Mouse (Mus musculus) right cerebral cortex, postnatal 14 days (tissue): ENCODE results near the gene Hcfc2.

Source experiments
- DNase-seq: peaks from one replicate; pipeline ENCODE4 v3.0.0; 2022

Gene Hcfc2

DNA sequence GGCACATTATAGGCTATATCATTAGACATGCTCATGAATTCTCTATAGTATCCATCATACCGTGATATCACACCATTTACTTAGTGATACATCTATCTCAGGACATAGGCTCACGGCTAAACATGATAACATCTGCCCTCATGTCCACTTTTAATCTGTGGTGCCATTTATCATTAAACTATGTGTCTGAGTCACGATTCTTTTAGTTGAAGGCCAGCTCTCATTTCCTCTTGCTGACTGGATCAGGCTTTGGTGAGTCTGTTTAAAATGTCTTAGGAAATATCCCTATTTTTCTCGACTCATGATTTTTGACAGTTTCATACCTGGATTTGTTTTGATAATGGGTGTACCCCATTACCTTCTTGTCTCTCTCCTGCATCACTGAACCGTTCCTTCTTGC lies at the start of gene Hcfc2:
Gene Hcfc2, plus strand, starts transcription at position 205 of the 400 bp plus-strand sequence.
- DNase-seq = no peak

DNA sequence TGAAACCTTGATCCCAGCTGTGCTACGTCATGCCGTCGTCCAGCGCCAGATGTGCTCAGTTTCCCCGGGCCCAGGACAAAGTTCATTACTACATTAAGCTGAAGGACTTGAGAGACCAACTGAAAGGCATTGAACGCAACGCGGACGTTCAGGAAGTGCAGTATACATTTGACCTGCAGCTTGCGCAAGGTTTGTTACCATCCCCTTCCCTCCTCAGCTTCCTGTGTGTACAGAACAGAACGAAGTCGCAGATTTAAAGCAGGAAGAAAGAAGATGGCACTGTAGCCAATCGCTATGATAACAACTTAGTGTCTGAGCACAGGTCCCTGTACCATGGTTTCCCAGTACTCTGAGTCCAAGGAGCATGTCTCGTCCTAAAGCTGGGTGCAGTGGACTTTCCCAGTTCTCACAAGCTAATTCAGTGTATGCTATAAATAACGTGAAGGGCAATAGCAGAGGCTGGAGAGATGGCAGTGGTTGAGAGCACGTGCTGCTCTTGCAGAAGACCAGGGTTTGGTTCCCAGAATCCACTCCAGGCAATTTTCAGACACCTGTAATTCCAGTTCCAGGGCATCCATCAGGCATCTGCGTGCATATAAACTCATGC lies 48.7 kb upstream of the Hcfc2 start:
- no peak for DNase-seq

DNA sequence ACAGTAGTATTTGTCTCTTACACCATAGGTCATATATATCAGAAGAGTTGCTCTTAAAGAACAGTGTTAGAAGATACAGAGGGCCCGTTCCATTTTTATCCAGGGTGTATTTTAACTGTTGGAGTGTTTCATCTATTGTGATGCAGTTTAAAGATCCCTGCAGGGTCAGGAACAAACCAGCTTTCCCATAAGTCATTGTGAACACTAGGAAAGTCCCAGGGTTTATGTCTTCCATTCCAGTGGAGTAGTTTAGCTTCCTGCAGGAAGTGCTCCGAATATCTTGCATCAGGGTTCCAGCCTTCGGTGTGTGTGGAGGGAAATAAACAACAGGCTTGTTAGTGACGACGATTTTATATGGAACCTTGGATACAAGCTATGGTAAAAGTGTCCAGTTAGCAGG lies 44.7 kb upstream of the Hcfc2 start:
- no peak for DNase-seq

DNA sequence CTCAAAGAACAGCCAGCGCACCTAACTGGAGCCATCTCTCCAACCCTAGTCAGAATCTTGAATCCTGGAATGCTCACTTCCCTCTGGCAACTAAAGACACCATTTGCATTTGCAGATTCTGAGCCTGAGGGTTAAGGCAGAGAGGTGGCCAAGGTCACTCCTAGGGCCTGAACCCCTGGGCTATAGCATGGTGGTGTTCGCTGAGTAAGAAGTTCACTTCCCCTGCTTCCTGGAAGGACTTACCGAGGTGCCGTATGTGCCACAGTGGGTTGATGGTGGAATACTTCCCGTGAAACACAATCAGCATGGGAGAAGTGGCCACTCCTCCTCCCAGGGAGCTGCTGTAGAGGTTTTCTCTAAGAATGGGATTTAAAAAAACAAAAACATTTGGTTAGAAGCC lies 43.3 kb upstream of the Hcfc2 start:
- no peak for DNase-seq

DNA sequence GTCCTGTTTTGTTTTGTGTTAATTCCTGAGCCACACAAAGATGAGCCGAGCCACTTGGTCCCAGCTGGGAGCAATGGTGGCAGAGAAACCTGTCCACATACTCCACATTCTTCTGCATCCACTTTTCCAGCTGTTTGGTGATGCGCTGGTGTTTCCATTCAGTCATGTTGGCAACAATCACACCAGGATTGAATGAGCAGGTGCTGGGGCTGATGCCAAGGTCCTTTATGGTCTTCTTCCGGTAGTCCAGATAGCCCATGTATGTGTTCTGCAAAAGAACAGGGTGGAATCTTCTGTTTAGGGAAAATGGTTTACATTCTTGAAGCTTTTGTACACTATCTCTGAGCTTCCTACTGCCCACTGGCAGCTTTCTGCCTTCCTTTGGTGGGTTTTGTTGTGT lies 41.4 kb upstream of the Hcfc2 start:
- no peak for DNase-seq

DNA sequence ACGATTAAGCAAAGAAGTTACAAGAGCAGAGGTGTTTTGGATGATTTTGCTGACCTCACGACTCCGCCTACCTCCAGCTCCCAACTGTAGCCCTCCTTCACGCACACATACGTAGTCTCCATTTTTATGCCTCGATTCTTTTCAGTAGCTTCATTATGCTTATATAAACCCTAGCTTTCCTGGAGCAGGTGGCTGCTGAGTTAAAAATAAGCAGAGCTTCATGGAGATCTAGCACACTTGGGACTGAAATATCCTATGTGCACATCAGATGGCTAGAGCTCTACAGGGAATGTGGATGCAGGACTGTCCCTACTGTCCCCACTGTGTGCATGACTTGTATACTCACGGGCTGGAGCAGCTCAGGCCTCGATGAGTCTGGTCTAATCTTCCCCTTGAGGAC lies 34.1 kb upstream of the Hcfc2 start:
- DNase-seq = no peak

DNA sequence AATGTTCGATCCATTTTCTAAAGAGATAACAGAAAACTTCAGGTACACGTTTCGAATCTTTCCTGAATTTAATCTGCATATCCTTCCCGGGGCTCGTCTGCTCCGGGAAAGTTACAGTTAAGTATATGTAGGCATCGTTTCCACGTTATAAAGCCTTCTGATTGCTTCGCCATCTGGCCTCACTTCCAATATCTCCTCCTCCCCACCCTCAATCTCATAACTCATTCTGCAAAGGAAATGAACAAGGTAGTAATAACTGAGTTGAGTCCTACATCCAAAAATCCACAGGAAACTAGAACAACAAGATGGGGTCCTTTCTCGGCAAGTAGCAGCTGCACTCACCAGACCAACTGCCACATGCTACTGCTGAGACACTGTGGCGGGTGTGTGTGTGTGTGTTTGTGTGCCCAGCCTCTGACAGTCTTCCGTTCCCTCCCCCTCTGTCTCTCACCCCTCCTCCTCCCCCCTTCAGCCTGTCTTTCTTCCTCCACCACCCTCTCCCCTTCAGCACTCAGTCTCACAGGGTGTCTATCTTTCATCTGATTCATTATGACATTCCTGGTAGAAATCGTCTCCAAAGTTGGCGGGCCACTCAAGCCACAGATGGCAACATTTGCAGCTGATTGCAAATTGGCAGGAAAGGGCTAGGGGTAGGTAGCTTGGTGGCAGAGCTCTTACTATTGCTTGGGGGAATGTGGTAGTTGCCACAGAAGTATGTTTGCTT lies 33.5 kb upstream of the Hcfc2 start:
- DNase-seq = no peak

DNA sequence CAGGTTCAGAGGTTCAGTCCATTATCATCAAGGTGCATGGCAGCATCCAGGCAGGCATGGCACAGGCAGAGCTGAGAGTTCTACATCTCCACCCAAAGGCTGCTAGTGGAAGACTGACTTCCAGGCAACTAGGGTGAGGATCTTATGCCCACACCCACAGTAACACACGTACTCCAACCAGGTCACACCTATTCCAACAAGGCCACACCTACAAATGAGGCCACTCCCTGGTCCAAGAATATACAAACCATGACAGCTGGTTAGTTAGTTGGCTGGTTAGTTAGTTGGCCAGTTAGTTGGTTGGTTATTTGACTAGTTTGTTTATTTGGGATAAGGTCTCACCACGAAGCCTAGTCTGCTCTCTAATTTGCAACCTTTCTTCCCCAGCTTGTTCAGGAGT lies 32.7 kb upstream of the Hcfc2 start:
- no peak for DNase-seq

DNA sequence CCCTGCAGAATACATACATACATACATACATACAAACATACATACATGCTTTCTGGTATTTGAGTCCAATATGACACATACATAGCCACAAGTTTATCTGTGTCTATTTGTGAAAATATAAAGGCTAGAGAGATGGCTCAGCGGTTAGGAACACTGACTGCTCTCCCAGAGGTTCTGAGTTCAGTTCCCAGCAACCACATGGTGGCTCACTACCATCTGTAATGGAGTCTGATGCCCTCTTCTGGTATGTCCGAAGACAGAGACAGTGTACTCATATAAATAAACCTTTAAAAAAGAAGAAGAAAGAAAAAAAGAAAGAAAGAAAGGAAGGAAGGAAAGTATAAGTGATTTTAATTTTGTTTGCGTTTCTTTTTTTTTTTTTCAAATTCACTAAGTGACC lies 30.0 kb upstream of the Hcfc2 start:
- DNase-seq = no peak

DNA sequence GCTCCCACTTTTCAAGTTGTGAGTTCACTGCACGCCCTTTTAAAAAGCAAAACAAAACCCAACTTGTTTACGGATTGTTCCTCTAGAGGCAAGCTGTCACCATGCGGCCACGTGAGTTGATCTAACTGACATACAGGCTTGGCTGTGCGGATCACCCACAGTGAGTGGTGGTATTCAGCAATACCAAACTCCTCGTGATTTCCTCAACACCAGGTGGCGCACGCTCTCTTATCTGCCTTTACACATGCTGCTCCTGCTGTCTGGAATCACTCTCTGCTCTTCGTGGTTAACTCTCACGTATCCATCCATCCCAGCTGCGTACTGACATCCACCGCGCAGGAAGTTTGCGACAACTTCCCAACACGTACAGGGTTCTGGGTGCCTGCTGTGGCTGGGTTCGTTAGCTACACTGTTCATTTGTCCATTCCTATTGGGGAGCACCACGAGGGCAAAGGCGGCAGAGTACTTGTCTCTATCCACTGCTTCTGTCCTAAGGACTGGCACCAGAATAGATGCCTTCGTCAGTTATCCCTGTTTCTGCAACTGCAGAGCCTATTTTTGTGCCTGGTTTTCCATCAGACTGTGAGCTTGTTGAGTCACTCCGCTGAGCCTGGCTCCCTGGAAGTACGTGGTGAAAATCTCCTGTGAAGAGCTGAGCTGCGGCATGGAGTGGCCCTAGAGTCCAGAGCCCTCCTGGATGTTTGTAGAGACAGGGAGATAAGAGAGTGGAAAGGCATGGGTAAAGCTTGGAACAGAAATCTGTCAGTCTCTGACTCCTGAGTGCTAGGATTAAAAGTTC lies 29.3 kb upstream of the Hcfc2 start:
- peak; percentile 93 for DNase-seq

DNA sequence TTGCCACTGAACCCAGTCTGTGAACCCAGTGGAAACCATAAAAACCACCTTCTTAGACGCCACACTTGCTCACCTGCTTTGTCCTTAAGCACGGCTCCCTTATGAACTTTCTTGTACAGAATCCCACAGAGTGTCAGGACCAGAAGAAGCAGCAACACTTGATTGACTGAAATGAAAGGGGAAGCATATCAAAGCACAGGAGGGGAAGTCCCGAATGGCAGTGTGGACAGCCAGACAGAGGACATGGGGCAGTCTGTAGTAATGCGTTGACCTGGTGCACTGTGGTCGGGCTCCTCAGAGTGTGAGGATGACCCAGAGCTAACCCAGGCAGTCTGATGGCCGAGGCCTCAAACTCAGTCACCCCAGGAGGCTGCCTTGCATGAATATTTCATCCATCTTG lies 25.8 kb upstream of the Hcfc2 start:
- no peak for DNase-seq

DNA sequence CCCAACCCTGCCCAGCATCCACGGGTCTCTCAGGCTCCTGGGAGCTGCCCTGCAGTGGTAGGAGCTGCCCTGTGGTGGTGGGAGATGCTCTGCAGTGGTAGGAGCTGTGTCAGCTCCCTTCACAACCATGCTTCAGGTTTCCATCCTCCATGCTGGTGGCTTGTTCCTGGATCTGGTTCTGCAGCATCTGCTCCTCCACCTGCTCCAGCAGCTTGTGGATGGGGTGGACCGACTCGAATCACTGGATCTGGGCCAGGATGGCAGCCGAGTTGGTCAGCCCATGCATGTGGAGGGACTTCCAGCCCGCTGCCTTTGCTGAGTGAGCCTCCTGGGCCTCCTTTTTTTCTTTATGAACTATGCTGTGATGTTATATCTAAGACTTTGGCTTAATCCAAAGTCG lies 19.0 kb upstream of the Hcfc2 start:
- DNase-seq = peak; percentile 42

DNA sequence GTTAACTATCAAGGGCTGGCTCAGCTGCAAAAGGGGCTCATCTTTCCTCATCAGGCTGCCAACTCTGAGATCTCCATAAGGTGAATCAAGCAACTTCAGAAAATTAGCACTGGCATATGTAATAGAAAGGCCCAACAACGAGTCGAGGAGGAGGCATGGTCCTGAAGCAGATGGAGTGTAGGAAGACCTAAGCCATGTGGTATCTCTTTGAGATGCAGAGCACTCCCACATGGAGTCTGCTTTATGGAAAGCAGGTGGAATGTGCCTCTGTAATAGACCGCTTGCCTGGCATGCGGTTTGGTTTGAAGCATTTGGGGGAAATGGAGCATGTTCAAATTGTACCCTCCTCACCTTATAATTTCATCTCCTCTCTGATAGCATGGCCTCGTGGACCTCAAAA lies 15.2 kb upstream of the Hcfc2 start:
- DNase-seq = no peak

DNA sequence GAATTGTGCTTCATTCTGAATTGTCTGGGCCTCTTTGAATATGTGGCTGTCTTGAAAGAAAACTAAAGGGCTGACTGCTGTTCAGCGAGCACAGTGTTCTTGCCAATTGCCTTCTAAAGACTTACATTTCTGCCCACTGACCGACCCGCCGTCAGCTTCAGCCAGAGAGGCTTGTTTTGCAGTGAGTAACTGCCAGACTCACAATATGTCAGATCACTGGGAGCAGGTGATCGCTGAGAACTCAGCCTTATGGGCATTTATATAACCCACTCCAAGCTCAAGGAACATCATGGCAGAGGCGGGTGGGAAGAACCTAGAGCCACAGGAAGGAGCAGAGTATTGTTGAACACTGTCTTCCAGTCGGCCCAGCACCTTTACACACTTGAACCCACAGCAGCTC lies 14.3 kb upstream of the Hcfc2 start:
- DNase-seq = no peak

DNA sequence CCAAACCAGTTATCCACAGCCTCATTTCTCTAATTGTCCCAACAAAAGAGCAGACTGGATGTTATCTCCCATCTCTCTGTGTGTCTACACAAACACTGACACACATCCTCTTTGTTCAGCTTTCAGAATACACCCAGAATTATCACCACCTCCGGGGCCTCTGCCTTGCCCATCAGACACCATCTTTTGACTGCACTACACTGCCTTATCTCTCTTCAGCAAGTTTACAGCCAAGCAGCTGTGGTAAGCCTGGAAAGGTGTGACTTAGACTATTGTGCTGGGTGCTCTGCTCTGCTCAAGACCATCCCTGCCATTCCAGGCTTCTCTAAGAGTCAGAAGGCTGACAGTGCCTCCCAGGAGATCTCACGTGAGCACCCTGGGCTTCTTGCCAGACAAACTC lies 10.5 kb upstream of the Hcfc2 start:
- no peak for DNase-seq

DNA sequence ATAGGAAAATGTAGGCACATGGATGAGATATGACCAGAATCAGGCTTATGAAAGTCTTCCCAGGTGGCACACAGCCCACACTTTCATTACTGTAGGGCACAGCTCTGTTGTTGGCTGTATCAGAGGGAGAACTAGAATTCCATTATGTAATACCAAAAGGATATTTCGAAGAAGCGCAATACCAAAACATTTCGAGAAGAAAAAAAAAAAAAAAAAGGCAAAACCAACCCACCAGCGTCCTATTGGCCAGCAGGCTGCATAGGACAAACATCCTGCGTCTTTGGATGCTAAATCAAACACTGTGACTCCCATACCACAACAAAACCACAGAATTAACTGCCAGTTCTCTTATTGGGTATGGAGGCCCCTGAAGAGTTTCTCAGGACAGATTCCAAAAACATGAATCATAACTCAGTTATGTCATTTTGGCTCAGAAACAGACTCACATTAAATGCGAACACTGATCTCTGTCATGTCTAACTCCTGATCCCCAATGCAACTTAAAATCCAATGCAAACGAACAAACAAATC lies 6.2 kb upstream of the Hcfc2 start:
- no peak for DNase-seq

DNA sequence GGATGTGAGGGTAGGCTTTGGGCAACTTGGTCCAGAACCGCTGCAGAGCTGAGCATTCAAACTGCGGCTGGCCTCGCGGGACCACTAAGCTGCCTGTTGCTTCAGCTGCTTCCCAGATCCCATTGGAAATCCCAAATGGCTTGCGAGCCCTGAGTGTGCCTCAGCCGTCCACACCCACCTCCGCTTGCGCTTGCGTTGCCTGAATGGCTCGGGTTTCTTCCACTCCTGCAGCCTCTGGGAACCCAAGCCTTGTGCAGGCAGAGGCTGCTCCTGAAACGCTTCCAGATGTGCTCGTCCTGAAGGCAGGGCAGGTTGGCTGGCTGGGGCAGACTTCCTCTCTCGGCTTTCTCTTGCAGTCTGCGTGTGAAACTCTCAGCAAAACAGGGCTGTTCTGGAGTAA lies 5.5 kb upstream of the Hcfc2 start, which contains the start of gene Glt8d2:
Gene Glt8d2, minus strand, starts transcription at position 157 of the 400 bp plus-strand sequence.
- DNase-seq = peak; percentile 41

DNA sequence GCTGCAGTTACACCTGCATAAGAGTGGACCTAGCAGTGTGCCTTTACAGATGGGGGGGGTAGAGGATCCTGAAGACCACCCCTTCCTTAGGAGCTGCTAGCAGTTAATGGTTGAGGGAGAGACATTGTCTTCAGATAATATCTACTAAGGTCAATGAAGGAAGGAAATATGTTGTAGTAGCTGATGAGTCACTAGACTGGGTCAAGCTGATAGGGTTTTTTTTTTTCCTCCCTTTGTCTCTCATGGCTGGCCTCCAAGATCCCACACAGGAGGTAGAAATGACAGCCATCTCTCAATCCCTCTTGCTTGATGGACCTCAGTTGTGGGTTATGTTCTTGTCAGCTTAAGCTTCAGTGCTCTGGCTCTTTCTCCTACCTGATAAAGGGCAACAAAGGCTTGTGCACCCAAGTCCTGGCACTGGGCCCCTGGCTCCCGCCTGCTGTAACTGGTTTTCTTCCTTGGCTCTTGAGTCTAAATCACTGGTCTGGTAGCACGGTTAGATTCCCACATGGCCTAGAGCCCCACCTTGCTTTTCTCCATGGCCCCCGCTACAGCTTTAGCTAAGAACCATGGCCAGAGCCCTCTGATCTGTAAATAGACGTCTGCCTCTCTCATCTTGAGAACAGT lies 606 bp downstream of the Hcfc2 start:
- no peak for DNase-seq

DNA sequence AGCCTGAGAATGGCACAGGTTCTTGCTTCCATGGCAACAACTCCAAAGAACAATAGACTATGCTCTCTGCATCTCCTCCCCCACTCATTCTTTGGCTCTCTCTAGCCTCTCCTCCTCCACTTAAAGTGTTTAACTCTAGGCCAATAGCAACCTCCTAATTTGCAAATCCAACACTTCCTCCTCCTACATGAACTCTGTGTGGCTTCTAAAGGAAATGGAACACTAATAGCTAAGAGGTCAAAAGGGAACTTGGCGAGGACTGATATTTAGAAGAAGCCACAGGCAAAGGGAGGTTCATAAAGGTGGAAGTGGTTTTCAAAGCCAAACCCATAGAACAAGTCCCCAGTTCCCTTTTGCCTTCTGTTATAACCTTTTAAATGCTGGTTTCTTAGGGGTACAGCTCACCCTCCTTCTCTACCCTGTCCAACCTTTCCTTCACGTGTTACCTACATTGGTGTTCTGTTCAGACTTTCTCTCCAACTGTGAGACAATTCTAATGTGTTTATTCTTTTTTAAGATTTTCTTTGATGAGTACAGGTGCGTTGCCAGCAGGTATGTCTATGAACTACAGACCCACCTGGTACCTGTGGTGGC lies 1.4 kb downstream of the Hcfc2 start:
- no peak for DNase-seq

DNA sequence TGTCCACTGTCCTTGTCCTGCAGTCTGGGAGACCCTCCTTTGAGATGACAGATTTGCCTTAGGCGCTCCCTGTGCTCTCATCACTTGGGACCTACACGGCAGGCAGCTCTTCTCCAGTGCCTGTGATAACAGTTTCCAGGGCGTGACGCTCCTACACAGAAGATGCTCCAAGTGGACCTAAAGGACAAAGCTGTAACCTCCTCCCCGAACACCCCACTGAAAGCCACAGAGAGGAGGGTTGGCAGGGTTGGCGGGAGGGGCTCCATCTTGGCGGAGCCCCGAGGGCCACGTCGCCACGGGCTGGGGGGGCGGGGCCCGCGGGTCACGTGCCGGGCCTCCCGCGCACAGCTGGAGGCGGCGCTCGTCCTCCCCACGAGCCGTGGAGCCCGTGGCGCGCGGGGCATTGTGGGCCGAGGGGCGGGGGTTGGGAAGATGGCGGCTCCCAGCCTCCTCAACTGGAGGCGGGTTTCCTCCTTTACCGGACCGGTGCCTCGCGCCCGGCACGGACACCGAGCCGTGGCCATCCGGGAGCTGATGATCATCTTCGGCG lies 2.8 kb downstream of the Hcfc2 start:
- DNase-seq = peak; percentile 89

DNA sequence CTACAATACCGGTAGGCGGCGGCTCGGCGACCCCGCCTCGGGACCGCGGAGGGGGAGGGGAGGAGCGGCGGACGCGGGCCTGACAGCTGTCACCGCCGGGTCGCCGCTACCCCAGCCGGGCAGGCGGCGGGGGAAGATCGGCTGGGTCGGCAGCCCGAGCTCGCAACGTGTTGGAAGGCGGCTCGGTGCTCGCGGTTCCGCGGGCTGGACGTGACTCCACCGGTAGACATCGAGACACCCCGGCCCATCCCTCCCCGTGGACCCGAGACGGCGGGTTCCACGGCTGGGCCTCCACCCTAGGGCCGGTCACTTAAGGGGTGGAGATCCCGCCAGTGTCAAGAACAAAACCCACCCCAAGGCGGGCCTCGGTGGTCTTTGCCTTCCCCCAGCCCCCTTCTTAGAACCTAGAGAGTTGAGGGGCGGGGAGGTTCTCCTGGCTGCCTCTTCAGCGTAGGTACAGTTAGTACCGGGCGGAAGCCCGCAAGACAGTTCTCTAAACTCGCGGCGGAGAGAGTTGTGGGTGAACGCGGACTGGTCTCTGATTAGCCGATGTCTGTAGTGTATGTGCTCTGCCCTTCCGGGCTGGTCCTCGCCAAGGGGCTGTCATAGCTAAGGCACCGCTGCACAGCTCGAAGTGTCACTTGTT lies 3.5 kb downstream of the Hcfc2 start:
- DNase-seq = peak; percentile 34

DNA sequence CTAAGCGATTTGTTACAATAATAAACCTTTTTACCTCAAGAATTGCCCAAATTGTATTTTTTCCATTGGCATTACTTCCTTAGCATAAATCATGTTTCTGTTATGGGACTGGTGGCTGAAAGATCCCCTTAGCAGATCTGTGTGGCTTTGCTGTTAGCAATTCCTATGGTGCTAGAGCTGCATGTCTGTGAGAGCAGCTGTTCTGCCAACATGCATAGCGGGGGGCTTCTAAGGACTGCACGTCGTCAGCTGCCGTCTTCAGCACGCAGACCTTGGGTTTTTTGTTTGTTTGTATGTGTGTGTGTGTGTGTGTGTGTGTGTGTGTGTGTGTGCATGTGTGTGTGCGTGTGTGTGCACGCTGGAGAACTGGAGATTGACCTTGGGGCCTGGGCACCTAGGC lies 45.4 kb downstream of the Hcfc2 start:
- DNase-seq = no peak
